Mouse (Mus musculus): ENCODE results near the gene Hspg2. TPM values are rescaled to one million over a fixed set of nuclear protein-coding genes. Genes with fewer than 3 reads are reported as not detected.

Gene Hspg2
- polyA plus RNA-seq, 1 experiment = 76.2 TPM

DNA sequence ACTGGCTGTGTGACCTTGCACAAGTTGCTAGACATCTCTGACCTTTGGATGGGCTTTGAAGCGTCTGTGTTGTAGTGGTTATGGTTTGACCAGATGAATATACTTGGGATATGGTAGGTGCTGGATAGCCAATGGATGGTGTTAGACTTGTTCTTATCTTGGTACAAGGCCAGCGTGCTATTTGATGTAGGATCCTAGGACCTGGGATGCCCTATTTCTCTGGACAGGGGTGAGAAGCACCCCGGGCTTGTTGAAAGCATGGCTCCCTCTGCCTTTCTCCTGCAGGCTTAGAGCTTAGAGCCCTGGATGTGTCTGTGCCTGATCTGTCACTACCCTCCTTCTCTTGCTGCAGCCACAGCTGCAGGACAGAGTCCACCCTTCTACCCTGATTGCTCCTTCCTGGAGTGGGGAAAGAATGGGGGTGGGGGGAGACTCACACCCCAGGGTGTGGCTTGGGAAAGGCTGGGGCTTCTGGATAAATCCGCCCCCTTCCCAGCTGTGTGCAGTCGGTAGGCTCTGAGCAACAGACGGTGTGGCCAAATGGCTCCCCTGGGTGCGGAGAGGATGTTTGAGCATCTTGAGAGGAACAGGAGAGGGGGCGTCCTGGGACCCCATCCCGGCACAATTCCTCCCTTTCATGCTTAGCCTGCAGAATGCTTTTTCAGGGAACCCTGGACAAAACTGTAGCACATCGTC lies 7.6 kb downstream of the Hspg2 start:
- TF ChIP-seq CTCF (IDR thresholded peaks at IDR 0.05; ENCODE audit: insufficient read depth, low read length) = no peak
- peak; percentile 17; the same call in 1 of the 2 replicates for TF ChIP-seq POLR2A (IDR thresholded peaks at IDR 0.05; ENCODE audit: borderline replicate concordance, extremely low read depth, low read depth, low read length)
- no peak for DNase-seq
- no peak overlapping the region for H3K4me3 ChIP-seq (replicated peaks; ENCODE audit: extremely low read depth, low read depth, low read length)

DNA sequence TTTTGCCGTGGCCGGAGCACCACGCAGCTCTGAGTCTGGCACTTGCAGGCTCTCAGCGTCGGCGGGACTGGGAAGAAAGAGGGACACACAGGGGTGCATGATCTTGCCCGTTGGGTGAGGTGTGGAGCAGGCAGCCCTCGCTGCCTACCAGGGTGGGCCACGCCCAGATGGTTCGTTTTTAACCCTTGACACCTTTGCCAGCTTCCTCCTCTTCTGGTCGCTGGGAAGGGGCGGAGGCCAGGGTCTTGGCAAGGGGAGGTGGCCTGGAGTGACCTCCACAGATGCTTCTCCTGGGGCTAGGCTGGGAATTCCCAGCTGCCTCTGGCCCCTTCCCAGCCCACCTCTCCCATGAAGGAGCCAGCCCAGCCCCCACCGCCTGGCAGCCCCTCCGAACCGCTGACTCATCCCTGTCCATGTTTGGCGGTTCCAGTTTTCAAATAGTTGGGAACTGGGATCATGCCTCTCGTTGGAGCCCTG lies 8.2 kb downstream of the Hspg2 start:
- no peak for TF ChIP-seq CTCF (IDR thresholded peaks at IDR 0.05; ENCODE audit: insufficient read depth, low read length)
- no peak; the same call in 1 of the 2 replicates for TF ChIP-seq POLR2A (IDR thresholded peaks at IDR 0.05; ENCODE audit: borderline replicate concordance, extremely low read depth, low read depth, low read length)
- WGBS = 28% methylated on average over 17 of the region's 17 CpGs
- DNase-seq = no peak
- Histone ChIP-seq H3K4me3 (replicated peaks; ENCODE audit: extremely low read depth, low read depth, low read length) (peak overlapping the region; percentile 6), H3K4me1 (ENCODE audit: control insufficient read depth, insufficient read depth, low read length) (peaks cover 13% of the 10 kb centered on the region)

More for the DNA sequence above, 7.6 kb downstream of the Hspg2 start:
- peaks cover 13% of the 10 kb centered on the region for H3K4me1 ChIP-seq (ENCODE audit: control insufficient read depth, insufficient read depth, low read length)
- WGBS = 26% methylated on average over 10 of the region's 10 CpGs

DNA sequence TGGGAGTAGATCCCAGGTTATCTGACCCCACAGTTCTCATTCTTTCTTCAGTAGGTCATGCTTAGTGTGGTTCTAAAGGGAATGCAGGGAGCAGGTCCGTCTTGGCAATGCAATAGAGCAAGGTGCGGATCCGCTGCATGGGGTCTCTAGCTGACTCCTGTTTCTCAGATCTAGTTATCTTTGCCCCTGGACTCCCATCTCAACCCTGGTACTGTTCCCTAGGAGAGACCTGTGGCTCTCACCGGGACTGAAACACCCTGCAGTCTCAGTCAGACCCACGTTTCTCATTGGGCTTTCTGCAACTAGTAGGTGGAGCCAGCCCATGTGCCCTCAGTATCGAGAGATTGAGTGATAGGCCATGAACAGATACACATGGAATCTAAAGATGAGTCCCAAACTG lies 9.0 kb downstream of the Hspg2 start:
- WGBS = 68% methylated on average over 6 of the region's 6 CpGs
- no peak overlapping the region for H3K4me3 ChIP-seq (replicated peaks; ENCODE audit: extremely low read depth, low read depth, low read length)
- no peak for TF ChIP-seq POLR2A (IDR thresholded peaks at IDR 0.05; ENCODE audit: borderline replicate concordance, extremely low read depth, low read depth, low read length)
- no peak for TF ChIP-seq CTCF (IDR thresholded peaks at IDR 0.05; ENCODE audit: insufficient read depth, low read length)
- peaks cover 13% of the 10 kb centered on the region for H3K4me1 ChIP-seq (ENCODE audit: control insufficient read depth, insufficient read depth, low read length)
- DNase-seq = no peak

DNA sequence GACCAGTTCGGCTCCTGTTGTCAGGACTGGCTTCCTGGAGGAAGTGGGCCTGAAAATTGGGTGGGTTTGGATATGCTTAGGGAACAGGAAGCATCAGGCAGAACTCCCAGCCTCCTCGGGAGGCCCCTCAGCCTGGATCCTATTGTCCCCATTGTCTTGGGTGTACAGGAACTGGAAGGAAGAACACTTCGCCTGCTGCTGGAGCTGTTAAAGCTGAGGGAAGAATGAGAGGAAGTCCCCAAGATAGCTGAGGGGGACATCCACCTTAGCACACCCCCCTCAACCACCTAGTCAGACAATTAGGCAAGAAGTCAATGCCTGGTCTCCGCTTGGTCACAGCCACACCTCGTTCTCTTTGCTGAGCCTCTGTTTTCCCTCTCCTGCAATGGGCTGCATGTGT lies 9.7 kb downstream of the Hspg2 start:
- 51% methylated on average over 5 of the region's 5 CpGs for WGBS
- Histone ChIP-seq H3K4me3 (replicated peaks; ENCODE audit: extremely low read depth, low read depth, low read length) (no peak overlapping the region), H3K4me1 (ENCODE audit: control insufficient read depth, insufficient read depth, low read length) (peaks cover 13% of the 10 kb centered on the region)
- TF ChIP-seq POLR2A (IDR thresholded peaks at IDR 0.05; ENCODE audit: borderline replicate concordance, extremely low read depth, low read depth, low read length) (no peak), CTCF (IDR thresholded peaks at IDR 0.05; ENCODE audit: insufficient read depth, low read length) (no peak)
- DNase-seq = no peak

DNA sequence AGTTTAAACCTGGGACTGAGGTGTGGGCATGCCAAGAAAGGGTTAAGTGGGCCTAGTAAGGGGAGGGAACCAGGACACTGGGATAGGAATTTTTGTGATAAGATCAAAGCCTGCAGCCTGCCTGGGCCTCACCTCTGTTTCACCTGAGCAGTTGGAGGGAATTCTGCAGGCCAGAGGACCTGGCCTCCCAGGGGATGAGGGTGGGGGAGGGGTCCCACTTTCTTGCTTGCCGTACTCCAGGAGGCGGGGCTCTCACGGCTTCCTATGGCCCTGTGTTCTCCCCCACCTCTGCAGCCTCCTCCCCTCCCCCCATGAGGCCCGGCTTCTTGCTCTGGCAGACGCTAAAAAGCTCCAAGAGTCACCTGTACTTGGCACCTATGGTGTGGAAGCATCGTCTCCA lies 11.2 kb downstream of the Hspg2 start:
- no peak for DNase-seq
- no peak overlapping the region for H3K4me3 ChIP-seq (replicated peaks; ENCODE audit: extremely low read depth, low read depth, low read length)
- H3K4me1 ChIP-seq (ENCODE audit: control insufficient read depth, insufficient read depth, low read length) = peaks cover 17% of the 10 kb centered on the region
- TF ChIP-seq POLR2A (IDR thresholded peaks at IDR 0.05; ENCODE audit: borderline replicate concordance, extremely low read depth, low read depth, low read length) = no peak
- no peak for TF ChIP-seq CTCF (IDR thresholded peaks at IDR 0.05; ENCODE audit: insufficient read depth, low read length)
- WGBS = 64% methylated on average over 6 of the region's 6 CpGs

DNA sequence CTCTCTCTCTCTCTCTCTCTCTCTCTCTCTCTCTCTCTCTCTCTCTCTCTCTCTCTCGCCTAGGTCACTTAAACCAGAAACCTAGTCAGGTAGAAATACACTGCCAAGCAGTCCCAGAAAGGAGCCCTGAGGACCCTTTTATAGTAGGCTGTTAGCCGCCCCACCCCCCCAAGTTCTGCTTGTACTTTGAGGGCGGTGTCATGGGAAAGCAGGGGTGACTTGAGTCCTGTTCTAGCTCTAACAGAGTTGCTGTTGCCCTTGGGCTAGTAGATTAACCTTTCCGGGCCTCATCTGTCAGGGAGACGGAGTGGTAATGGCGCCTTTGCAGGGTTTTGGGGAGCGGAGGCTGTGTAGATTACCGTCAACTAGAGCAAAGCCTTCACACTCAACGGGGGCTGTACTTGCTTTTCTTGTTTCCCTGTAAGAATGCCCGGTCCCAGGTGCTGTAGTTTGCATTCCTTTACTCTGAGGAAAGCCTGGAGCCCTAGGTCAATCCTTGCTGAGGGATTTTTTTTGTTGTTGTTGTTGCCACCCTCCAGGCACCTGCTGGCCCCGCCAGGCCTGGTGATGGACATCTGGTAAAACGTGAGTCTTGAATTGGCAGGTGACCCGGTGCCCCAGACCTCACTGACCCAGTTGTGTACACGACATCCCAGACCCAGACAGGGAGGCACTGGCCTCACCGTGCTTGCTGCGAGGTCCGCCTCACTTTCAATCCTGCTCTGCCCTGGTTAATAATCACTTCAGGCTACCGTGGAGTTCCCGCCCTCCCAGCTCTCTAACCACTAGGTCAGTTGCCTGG lies 11.8 kb downstream of the Hspg2 start:
- no peak for DNase-seq
- no peak for TF ChIP-seq POLR2A (IDR thresholded peaks at IDR 0.05; ENCODE audit: borderline replicate concordance, extremely low read depth, low read depth, low read length)
- TF ChIP-seq CTCF (IDR thresholded peaks at IDR 0.05; ENCODE audit: insufficient read depth, low read length) = no peak
- Histone ChIP-seq H3K4me1 (ENCODE audit: control insufficient read depth, insufficient read depth, low read length) (peaks cover 19% of the 10 kb centered on the region), H3K4me3 (replicated peaks; ENCODE audit: extremely low read depth, low read depth, low read length) (no peak overlapping the region)
- WGBS = 67% methylated on average over 19 of the region's 19 CpGs

DNA sequence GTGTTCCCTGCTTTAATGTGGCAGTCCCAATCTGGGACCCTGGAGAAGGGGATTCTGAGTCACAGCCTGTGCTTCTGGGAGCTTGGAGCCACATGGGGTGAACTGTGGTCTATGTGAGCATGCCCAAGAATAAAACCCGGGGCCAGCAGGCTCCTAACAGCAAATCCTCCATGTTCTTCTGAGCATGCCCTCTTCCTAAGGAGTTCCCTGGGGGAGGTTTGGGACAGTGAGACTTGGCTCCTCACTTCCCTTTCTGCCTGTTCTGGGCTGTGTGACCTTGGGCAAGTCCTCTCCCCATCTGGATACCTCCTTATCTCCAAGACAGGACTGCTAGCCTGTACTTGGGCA lies 12.4 kb downstream of the Hspg2 start:
- no peak for DNase-seq
- WGBS = 50% methylated on average over 1 of the region's 1 CpGs
- Histone ChIP-seq H3K4me1 (ENCODE audit: control insufficient read depth, insufficient read depth, low read length) (peaks cover 19% of the 10 kb centered on the region), H3K4me3 (replicated peaks; ENCODE audit: extremely low read depth, low read depth, low read length) (no peak overlapping the region)
- TF ChIP-seq CTCF (IDR thresholded peaks at IDR 0.05; ENCODE audit: insufficient read depth, low read length) (no peak), POLR2A (IDR thresholded peaks at IDR 0.05; ENCODE audit: borderline replicate concordance, extremely low read depth, low read depth, low read length) (no peak)

DNA sequence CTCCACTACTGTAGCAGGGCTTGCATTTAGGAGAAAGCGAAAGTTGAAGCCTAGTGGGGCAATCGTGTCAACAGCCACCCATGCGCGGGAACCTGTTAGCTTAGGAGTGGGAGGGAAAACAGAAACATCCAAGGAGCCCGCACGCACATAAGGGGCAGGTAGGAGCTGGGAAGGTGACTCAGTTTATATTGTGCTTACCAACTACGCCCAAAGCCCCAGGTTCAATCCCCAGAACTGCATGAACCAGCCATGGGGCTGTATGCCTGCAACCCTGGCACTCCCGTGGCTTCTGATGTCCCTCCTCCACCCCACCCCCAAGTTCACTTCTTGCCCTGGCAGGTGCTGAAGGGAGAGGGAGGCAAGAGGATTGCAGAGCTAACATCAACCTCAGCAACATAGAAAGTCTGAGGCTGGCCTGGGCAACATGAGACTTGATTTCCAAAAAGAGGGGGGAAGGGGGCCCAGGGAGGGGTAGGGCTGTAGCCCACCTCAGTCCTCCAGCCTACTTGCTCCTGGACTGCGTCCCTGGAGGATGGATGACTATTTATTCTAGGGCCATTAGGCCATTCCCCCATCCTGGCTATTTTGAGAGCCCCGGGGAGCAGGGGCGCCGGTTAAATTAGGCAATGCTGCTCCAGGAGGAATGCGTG lies 12.9 kb downstream of the Hspg2 start:
- Histone ChIP-seq H3K4me1 (ENCODE audit: control insufficient read depth, insufficient read depth, low read length) (peaks cover 19% of the 10 kb centered on the region), H3K4me3 (replicated peaks; ENCODE audit: extremely low read depth, low read depth, low read length) (no peak overlapping the region)
- DNase-seq = no peak
- TF ChIP-seq CTCF (IDR thresholded peaks at IDR 0.05; ENCODE audit: insufficient read depth, low read length) = no peak
- TF ChIP-seq POLR2A (IDR thresholded peaks at IDR 0.05; ENCODE audit: borderline replicate concordance, extremely low read depth, low read depth, low read length) = no peak
- 71% methylated on average over 13 of the region's 13 CpGs for WGBS

DNA sequence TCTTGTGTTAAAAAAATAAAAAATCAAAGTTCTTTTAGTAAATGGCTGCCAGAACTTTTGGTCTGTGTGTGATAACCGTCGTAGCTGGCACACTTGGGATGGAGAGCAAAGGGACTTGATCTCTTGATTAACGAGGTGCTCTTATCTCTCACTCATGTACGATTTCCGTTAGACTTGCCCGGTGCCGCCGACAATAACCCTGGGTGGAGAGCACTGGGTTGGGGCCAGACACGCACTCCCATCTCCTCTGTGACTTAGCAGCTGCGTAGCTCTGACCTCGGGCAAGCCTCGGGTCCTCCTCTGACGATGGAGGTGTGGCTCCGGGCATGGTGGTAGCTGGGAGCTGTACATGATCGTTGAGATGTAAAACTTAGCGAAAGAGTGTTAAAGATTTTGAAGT lies 15.3 kb downstream of the Hspg2 start:
- no peak for TF ChIP-seq POLR2A (IDR thresholded peaks at IDR 0.05; ENCODE audit: borderline replicate concordance, extremely low read depth, low read depth, low read length)
- TF ChIP-seq CTCF (IDR thresholded peaks at IDR 0.05; ENCODE audit: insufficient read depth, low read length) = no peak
- Histone ChIP-seq H3K4me3 (replicated peaks; ENCODE audit: extremely low read depth, low read depth, low read length) (no peak overlapping the region), H3K4me1 (ENCODE audit: control insufficient read depth, insufficient read depth, low read length) (peaks cover 14% of the 10 kb centered on the region)
- no peak for DNase-seq
- 17% methylated on average over 16 of the region's 16 CpGs for WGBS
